Mouse (Mus musculus) frontal cortex, postnatal 10 days (tissue): ENCODE data around the gene Stip1.

Source experiments
- DNase-seq, 2 experiments: peaks; one replicate each; pipeline ENCODE4 v3.0.0; 2022; ENCODE audit warnings: low spot score in 2 of 2, mixed read lengths in 1 of 2

Gene Stip1

DNA sequence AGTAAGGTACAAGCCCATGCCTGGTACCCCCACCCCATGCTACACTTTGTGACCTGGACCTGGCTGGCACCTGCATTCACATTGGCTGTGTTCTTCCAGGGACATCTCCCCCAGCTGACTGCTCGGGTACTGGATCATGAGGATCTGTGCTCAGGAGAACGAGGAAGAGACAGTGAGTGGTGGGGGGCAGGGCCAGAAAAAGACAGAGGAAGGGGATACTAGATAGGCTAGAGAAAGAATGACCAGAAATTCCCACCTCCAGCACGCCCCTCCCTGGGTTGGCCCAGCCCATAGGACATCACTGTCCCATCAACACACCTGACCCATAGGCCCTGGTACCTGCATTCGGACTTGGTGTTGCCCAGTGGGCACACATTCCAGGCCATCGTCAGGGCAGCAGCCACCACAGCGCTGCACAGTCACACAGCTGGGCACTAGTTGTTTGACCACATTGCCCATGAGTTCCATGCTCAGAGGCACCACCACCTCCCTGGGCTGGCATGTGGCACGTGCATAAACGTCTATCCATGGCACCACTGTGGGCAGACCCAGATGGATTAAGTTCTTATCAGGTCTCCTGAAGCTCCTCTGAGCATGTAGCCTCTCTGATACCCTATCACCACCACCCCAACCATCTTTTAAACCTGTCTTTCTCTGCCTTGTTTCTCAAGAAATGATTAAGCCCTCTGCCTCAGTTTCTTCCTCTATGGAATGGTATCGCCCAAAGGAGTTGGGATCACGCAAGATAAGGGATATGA is 53.6 kb downstream of the Stip1 start:
- no peak for DNase-seq

GRCm38 (mm10) chr19:6985300-6985699 is 54.5 kb downstream of the Stip1 start:
- DNase-seq = no peak

- no peak for DNase-seq
Measured at GRCm38 (mm10) chr19:6983621-6984020, 56.1 kb downstream of the Stip1 start.

DNA sequence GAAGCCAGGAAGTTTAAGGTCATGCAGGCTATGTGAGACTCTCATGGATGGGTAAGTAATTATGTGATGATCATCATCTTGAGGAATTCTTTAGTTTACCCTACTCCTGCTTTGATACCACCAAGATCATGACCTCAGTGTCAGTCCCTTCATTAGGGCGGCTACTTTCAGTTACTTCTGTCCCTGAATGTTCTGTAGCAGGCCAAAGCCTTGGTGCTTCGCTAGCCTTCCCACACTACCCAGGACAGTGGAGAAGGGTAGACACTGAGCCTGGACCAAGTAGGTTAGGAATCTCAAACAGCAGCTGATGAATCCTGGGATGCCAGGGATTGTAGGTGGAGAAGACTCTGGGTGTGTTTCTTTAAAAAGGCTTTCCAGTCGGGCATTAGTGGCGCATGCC is 58.3 kb downstream of the Stip1 start:
- no peak for DNase-seq

DNA sequence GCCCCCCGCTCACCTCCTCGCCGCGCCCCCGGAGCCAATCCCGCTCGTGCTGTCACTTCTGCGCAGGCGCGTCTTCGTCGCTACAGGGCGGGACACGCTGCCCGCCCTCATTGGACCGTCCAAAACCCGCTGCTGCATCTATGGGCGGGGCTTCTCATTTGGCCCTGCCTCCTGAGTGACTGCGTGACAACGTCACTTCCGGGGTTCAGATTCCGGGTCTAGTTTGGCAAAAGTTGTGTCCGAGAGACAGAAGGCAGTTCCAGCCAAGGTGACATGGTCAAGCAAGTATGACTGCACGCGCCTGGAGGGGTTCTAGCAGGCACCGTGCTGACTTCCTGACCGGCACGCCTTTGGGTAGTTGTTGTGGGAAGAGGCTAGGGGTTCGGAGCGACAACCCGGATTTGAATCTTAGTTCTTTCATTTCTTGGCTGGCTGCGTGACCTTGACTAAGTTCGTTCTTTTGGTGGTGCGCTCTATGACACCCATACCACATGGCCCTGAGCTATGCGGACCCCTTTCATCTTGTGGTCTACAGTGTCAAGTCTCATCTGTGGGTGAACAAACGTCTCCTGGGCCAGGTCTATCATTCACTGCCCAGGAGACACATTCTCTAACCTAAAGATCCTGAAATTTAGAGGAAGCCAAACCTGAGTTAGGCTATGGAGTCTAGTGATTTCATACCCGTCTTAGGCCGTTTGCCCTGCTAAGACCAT is 59.2 kb downstream of the Stip1 start, which contains the start of gene Fkbp2:
TSS of gene Fkbp2 (minus strand) at position 121 of the 713 bp plus-strand sequence.
- DNase-seq = peak; percentile 97 to 99

DNA sequence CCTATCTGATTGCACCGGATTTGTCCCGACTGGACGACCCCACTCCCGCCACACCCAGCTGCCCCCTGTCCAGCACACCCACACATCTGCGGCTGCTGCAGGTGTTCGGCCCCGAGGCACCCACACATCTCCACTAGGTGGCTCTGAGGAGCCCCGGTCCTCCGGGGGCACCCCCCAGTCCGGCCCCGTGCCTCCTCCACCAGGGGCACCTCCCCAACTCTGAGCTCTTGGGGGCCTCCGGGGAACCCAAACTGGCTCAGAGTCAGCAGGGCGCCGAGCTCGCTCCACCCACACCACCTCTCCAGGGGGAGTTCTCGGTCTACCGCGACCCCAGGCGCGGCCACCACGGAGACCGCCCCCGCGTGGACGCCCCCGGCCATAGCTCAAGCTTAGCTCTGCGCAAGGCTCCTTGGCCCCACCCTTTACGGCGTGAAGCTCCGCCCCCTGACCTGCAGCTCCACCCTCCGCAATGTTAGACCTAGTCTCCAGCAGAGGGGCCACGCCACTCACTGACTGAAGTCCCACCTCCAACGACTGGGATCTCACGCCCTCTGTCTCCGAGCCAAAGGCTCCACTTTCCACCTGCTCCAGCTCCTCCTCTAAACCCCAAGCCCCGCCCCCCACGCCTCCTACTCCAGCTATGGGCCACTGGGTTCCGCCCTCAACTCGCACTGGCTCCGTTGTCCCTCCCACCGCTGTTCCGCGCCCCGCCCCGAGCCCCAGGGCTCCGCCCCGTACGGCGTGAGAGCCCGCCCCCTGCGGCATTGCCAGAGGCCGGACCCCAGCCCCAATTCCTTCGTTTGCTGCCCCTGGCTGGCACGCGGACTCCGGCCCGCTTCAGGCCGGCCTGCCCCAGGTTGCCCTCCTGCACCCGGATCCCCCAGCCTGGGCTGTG is 60.0 kb downstream of the Stip1 start:
- DNase-seq = peak; percentile 99

DNA sequence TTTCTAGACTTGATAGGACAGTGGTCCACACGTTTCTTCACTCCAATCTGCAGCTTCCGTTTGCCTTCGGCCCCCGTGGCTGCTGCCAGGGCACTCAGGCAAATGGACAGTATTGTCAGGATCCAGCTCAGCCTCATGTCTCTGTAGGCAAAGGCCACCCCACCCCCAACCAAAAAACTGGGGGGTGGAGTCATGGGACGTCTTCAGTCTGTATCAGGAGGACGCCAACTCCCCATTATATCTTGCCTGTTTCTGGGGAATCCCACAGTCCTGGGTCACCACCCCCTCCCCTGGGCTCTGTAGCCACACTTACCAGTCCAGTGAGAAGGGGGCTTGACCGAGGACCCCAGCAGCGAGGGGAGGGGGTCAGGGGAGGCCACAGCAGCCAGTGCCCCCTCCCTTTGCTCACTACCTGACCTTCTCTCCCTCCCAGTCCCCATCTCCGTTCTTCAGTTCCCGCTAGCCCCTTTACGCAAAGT is 60.7 kb downstream of the Stip1 start:
- peak in 1 of 2 experiments; percentile 75 for DNase-seq

DNA sequence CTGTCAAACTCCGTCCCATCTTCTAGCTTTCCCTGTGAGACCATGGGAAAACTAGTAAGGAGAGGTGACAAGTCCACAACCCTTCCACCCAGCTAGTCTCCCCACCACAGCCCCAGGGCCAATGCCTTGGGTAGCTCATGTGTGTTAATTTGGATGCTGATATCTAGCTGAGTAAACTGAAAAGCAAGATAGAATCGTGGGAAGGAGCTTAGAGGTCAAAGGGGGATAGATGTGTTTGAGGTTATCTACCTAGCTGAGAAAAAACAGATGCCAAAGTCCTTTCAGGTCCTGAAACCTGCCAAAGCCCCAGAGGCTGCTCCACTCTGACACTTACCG is 61.2 kb downstream of the Stip1 start:
- DNase-seq = no peak

- DNase-seq = no peak
Measured at GRCm38 (mm10) chr19:6977759-6978638, 61.8 kb downstream of the Stip1 start.

DNA sequence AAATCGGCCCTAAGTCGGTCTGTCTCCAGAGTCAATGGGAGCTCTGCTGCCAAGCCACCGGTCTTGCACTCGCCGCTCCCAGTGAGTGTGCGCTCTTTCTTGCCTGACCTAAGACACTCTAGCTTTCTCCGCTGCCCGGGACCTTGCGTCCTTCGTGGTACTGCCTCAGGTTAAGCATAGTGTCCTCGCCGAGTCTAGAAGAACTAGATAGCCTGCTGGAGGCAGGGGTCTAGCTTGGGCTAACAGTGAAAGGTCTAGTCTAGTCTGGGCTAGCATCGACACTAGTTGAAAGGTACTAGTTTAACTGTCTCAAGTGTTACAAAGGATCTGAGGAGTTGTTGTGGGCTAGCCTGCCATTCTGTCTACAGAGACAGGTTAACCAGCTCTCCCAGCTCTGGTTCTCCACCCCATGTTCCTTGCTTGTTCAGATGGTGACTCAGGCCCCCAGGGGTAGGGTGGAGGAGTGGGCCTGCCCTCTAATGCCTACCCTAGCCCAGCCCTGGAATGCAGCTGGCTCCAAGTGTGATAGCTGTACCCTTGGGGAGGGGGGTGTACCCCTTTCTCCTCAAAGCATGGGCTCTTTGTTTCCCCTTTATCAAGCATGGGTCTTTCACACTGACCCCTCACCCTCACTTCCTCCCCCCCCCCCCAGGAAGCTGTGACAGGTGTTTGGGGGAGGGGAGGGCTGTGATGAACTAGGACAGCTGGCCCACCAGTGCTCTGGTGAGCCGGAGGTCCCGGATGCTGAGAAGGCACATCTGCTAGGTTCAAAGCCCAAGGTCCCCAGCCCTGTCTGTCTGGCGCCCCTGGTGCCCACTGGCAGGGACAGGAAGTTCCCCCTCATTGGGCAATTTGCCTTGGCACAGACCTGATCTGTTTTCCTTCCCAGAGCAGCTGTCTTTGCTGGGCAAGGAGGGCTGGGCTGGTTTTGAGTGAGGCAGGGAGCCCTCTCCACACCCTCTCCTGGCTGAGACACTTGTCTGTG is 63.9 kb downstream of the Stip1 start, which contains the start of gene Plcb3:
TSS of gene Plcb3 (minus strand) at position 934 of the 985 bp plus-strand sequence.
- DNase-seq = peak; percentile 77 to 85

- peak; percentile 68 to 78 for DNase-seq
Measured at GRCm38 (mm10) chr19:6974211-6975205, 65.3 kb downstream of the Stip1 start, which contains the start of gene Ppp1r14b. Gene Ppp1r14b (plus strand): TSS chr19:6974968.

DNA sequence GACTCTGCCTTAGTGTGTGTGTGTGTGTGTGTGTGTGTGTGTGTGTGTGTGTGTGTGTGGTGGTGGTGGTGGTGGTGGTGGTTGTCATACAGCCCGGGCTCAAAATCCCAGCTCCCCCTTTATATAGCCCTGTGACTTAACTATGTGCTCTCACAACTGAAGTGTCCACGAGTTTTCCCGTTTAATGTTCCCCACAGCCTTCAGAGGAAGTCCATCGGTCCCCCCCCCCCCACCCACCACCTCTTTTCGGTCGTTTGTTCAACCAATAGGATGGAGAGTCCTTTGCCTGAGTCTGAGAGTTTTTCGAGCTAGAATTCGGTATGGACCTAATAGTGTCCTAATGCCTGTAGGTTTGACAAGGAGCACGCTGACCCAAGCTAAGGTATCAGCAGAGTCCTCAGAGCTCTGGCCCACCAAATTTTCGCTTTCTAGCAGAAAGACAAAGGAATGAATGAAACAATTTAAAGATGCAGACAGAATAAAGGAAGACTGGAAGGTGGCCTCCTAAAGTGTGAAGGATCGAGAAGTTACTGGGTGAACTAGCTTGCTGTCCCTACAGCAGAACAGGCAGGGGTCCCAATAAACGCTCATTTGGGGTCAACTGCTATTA is 66.1 kb downstream of the Stip1 start:
- DNase-seq = no peak

GRCm38 (mm10) chr19:6972247-6972917 is 67.4 kb downstream of the Stip1 start:
- DNase-seq = no peak

DNA sequence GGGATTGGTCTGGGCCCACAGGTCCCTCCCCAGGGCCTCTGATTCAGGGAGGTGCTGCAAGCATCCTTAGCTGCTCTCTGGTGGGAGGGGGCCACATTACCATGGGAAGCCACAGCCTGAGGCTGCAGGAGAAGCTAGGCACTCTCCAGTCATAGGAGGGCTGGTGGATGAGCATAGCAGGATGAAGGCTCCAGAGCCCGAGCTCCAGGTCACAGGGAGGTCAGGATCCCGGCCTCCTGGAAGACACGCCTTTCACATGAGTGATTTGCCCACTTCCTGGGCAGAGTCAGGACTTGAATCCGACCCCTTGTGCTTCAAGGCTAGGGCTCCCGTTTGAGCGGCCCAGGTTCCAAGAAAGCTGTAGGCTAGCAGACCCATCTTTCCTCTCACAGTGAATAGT is 68.1 kb downstream of the Stip1 start:
- DNase-seq = no peak
